Mouse (Mus musculus) neutrophil, adult 5-6 weeks (primary cell): ENCODE measurements around the gene Tarsl2. TPM values are rescaled to one million over a fixed set of nuclear protein-coding genes. Genes with fewer than 3 reads are reported as not detected.

Source experiments
- ATAC-seq: fragments of 151-379, 151-347 bp; 2 replicates; pipeline ENCODE4 v1.8.0; 2017; ENCODE audit warnings: mild to moderate bottlenecking, moderate TSS enrichment; ENCODE audit not compliant: insufficient number of reproducible peaks, poor library complexity, low FRiP score, severe bottlenecking; ENCODE audit errors: extremely low read depth
- total RNA-seq: library from RNA; stranded (forward); fragments of 200-1000 nt; gene quantifications from 2 replicates; pipeline ENCODE4 v1.2.3, GENCODE M21; 2017

Gene Tarsl2
- total RNA-seq, 1 experiment from 2014 or later, result 8.7 TPM

DNA sequence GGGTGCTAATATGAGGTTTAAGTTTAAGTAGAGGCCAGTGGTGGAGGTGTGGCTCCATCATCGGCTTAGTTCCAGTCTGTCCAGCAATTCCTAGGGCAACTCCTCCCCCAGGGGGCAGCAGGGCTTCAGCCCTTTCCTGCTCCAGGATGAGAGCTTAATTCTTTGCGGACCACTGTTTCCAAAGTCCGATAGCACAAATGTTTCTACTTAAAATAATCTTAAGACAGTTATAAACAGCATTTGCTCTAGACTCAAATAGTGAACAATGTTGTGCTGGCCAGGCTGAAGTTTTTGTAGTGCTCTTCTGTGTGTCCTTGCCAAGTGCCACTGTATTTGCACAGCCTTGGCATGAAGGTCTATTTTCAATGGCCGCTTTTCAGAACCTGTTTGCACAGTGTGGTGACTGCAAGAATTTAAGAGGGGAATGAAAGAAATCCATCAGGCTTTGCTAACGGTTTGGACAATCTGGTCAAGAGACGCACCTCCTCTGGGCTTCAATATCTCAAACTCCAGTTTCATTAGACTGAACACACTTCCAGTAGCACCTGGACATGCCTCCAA, 757 bp upstream of the Tarsl2 start:
- no peak for ATAC-seq

DNA sequence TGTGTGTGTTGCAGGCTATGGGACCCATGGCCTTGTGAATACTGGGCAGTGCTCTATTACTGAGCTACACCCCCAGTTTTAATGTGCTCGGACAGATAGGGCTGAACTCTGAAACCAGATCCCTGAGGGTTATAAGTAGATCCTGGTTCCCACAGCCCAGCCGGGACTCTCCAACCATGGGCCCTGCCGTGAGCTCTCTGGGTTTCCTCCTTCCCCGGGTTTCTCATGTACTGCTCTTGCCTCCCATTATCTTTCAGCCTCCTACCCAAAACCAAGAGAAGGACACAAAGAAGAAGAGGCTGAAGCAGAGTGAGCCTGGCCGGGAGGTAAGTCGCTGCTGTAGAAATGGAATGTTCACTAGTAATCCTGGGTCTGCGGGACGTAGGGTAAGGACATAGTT, 1.3 kb downstream of the Tarsl2 start:
- no peak for ATAC-seq

DNA sequence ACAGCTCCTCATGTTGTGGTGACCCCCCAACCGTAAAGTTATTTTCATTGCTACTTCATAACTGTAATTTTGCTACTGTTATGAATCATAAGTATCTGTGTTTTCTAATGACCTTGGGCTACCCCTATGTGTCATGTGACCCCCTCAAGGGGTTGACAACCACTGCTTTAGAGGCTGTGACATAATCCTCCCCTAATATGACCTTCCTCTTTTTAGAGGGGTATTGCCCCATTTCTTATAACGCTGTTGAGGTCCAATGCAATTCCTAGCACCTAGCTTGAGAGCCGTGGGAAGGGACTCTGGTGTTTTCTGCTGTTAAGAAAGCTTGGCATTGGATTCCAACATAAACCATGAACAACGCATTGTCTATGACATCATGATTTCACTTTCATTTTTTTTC, 6.0 kb downstream of the Tarsl2 start:
- no peak for ATAC-seq

DNA sequence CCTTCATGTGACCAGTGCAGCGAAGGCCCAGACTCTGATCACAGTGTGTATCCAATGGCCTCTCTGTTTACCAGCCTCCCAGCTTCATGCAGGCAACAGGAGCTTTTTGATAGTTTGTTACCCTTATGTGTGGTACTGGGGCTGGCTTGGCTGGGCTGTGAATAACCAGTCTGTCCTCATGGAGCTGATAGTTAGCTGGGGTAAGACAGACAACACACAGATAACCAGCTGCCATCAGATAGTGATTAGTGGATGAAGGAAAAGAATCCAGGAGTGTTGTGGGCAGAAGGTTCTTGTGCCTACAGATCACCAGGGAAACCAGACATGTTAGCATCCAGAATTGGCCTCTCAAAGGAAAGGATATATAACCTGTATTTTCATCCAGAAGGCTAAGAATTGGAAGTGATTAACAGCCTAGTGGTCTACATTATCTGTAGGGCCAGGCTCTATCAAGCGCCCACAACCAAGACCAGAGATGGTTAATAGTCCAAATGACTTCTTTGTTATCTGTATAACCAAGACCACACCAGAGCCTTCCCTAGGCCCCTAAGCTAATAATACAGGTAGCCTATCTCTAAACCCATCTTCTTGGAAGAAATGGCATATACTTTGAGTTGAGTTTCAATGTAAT, 12.9 kb downstream of the Tarsl2 start:
- no peak for ATAC-seq

DNA sequence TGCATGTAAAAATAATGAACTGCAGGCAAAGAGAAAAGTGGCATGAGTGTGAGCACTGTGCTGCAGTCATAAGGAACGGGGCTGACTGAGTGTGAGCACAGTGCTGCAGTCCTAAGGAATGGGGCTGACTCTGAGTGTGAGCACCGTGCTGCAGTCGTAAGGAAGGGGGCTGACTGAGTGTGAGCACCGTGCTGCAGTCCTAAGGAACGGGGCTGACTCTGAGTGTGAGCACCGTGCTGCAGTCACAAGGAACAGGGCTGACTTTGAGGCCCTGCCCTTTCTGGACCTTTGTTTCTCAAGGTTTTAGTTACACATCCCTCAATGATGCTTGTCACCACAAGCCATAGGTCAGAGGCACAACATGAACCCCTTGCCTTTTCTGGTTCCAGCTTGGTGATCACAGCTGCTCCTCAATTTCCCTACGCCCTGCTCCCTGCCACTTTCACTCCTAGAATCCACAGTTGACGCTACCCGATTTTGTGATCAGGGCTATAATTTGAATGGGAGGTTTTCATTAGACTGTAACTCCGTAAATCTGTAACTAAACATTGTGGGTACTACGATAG, 18.6 kb downstream of the Tarsl2 start:
- ATAC-seq, result no peak

DNA sequence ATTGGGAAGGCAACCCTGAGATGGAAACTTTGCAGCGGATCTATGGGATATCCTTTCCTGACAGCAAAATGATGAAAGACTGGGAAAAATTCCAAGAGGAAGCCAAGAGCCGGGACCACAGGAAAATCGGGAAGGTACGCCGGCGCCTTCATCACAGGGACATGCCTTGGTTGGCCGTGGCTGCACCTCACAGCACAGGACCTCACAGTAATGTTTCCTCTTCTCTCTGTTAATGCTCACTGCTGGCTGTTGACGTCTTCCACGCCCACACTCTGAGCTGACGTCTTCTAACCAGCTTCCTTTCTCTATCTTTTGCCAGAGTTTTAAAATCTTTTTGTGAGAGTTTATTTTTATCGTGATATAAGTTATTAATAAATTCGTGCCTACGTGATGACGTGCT, 19.2 kb downstream of the Tarsl2 start:
- no peak for ATAC-seq

DNA sequence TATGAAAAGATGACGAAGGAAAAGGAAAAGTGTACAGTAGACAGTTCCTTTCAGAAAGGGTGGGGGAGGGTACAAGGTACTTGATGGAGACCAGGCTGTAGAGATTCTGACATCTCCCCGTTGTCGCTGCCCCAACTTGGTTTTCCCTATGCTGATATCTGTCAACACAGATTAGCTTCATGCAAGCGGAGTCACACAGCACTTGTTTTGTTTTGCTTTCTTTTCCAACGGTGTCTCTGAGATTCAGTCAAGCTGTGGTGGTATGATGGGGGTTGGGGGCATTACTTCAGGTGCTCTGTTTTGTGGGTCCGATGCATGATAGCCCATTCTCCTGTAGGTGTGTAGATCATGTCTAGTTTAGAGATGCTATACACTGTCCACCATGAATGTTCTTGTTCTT, 22.8 kb downstream of the Tarsl2 start:
- ATAC-seq, result no peak

DNA sequence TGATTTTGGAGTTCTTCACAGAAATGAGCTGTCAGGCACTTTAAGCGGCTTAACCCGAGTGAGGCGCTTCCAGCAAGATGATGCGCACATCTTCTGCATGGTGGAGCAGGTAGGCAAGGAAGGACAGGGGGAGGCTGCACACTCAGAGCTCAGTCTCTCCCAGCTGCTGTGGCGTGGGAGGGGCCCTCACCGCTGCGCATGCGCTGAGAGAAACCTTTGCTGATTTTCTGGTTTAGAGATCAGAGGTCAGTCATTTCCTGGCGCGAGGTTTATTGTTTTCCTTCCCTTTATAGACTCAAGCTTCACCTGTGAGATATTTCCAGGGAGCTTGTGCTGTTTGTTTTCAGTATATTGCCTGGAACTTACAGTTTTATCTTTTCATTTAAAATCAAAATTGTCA, 33.4 kb downstream of the Tarsl2 start:
- no peak for ATAC-seq

DNA sequence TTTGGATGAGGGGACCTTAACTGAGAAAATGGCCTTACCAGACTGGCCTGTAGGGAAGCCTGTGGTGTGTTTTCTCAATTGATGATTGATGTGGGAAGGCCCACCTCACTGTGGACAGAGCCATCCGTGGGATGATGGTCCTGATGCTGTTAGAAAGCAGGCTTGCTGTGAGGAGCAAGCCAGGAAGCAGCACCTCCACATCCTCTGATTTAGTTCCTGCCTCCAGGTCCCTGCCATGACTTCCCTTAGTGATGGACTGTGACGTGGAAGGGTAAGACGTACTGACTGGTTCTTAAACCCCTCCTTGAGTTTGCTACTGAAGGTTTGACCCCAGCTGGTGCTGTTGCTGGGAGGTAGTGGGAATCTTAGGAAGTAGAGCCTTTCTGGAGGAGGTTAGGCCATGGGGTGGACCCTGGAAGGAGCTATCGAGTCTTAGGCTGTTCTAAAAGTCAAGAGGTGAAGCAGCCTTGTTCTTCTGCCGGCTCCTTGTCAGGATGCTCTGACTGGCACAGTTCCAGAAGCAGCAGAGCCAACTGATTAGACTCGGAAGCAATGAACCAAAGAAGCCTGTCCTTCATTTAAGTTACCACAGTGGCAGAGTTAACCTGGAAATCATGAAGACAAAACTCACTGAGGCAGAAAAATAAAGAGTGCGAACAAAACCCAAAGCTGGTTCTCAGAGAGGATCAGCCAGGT, 34.4 kb downstream of the Tarsl2 start:
- no peak for ATAC-seq

DNA sequence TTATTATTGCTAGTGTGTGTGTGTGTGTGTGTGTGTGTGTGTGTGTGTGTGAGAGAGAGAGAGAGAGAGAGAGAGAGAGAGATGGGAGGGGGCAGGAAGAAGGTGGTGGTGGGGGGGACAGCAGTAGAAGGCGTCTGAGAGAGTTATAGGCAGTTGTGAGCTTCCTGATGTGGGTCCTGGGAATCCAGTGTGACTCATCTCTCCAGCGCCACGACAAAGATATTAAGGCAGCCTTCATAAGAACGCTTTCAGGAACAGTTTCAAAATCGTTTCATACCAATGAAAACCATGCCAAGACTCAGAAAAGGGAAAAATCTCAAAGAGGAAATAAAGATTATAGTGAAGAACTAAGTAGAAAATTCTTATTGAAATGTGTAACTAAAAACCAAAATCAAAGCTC, 36.5 kb downstream of the Tarsl2 start:
- no peak for ATAC-seq

DNA sequence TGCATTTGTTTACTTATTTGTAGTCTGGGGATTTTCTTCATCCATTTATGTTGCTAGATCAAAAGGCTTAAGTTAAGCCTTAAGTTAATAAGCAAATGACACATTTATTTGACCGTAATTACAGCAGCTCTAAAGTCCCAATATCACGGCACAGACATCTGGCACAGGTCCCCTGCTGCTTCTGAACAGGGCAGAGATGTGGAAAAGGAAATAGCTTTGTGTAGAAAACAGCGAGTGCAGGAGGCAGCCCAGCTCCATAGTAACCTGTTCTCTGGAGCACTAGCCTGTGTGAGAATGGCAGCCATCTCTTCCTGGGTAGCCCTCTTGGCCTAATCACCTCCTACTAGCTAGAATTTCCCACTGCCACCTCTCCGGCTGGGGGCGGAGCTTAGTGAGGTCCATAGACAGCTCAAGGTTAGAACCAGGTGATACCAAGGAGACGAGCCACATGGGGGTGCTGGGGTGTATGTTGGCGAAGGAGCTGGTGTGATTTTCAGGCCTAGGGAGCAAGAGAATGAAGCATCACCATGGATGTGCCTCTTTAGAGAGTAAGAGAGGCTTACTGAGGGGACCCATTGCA, 39.6 kb downstream of the Tarsl2 start:
- no peak for ATAC-seq

DNA sequence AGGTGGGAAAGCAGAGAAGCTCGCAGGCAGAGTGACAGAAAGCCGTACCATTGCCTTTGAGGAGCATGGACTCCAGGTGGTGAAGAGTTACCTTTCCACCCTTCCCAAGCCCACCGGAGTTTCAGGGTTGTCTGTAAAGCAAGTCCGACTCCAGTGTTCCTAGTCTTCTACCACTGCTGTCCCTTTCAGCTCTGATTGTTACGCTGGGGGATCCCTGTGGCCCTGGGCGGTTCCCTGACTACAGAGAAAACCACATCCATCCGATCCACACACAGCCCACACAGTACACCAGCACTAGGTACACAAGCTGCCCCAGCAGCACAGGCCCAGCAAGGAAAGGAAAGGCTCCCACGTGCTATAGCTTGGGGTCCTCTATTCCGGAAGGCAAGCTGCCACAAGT, 42.0 kb downstream of the Tarsl2 start:
- no peak for ATAC-seq

DNA sequence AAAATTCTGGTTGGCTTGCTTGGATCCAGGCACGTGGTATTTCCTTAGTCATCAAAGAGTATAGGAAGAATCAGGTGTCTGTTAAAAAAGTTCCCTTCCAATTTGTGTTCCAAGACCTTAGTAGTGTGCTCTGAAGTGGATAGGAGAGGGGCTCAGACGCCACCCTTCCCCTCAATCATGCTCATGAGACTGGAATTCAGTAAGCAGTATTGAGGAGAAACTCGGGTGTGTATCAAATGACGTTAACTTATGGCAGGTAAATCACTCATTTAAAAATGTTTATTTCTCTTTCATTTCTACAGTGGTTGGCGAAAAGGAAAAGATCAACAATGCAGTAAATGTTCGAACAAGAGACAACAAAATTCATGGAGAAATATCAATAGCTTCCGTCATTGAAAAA, 46.2 kb downstream of the Tarsl2 start, which contains the start of gene Tm2d3:
Gene Tm2d3, plus strand, starts transcription at position 301 of the 400 bp plus-strand sequence.
- no peak for ATAC-seq

DNA sequence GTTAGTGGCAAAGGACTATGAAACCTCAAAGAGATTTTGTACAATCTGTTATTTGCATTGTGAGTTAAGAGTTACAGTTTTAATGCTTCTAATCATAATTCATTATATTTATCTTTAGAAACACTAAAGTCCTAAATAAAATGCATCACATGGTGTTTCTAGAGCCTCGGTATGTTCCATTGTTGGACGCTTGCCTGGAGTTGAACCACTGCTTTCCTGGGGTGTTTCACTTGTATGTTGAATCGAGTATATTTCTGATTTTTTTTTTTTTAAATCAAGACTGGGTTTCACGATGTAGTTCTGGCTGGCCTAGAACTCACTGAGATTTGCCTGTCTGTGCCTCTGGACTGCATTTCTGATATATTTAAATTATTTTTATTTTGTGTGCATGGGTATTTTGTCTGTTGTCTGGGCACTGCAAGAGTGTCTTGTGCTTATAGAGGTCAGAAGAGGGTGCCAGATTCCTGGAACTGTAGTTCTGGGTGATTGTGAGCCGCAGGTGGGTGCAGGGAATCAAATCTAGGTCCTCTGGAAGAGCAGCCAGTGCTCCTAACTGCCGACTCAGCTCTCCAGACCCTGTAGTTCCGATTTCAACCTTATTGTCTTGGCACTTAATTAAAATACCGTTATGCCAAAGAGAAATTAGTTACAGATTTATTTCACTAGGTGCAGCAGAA, 47.4 kb downstream of the Tarsl2 start:
- ATAC-seq, result no peak

DNA sequence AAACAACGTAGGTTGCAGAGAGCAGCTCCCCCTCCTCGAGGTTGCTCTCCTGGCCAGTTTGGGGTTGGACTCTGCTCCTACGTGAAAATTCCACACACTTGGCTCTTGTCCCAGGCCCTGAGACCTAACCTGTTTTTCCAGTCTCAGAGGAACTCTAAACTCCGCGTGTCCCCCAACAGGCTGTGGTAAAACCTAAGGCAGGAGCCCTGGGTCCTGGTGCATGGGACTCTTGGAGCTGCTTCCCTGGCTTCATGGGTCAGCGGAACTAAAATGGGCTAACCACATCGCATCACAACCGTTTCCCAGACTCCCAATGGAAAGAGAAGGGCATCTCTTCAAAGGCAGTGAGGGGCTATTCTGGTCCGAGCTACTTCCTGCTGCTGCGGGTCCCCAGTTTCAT, 48.2 kb downstream of the Tarsl2 start:
- no peak for ATAC-seq

DNA sequence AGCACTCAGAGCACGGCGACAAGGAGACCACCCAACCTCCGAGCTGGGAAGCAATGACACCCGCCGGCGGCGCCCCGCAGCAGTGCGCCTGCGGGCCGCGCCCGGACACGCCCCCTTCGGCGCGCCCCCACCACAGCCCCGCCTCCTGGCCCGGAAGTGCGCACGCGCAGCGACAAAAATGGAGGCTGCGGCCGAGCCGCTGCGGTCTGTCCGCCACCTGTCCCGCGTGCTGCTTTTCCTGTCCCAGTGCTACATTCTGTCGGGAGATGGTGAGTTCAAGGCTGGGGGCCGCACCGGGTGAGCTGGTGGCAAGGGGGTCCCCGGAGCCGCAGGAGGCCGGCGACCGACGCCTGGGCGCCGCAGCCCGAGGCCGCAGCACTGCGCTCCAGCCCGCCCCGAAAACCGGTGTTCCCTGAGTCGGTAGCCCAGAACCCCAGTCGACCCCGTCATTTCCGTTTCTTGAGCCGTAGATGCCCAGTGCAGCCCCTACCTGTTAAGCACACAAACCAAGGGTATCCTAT, 48.7 kb downstream of the Tarsl2 start:
- peak; percentile 72 for ATAC-seq

DNA sequence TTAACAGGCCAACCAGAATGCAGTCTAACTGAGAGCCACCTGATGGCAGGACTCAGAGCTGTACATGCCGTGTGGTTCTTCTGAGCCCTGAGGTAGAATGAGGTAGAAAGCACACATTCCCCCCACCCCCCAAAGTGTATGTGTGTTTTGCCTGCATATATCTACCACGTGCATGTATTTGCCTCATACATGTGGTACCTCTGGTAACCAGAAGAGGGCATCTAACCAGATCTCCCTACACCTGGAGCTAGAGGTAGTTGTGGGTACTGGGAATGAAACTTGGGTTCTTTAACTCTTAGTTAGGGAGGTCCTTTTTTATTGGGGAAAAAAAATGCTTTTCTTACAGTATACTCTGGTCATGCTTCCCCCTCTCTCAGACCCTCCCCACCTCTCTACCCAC, 51.8 kb downstream of the Tarsl2 start:
- peak; percentile 36; the same call in 1 of the 2 replicates for ATAC-seq

DNA sequence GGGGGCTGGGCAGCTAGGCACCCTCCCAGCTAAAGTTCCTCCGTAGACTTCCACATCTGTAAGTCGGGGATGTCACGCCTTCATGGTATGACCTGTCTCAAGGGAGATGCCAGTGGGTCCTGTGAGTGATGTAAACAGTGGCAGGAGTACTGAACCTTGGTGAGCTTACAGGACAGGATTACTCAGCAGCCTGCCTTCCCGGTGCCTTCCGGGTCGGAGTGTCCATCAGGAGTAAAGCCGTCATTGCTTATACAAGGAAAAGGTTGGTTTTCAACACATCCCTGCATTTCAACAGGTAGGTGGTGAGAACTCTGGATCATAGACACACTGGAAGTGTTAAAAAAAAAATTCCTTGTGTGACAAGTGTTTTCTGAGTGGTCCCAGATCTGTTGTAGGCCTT, 57.4 kb downstream of the Tarsl2 start:
- no peak for ATAC-seq

DNA sequence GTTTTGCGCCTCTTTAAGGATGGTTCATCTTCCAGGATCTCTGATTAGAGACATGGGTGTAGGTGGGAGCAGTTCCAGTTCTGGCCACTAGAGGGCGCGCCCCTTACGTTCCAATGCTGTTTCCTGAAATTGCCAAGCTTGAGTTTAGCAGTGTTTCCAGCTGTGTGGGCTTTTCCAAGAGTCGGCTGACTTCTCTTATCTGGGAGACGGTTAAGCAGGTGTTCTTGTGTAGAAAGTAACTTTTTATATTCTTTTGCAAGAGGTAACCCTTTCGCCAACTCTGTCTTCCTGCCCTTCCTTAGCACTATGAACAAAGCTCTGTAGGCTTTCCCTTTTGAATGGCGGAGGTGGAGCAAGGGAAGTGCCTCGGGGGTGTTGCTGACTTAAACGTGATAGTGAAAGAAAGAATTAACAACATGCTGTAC, 60.1 kb downstream of the Tarsl2 start:
- ATAC-seq, result peak; percentile 67; the same call in 1 of the 2 replicates
